Mouse (Mus musculus) myocyte (in vitro differentiated cells): Measurements from ENCODE around the gene Poldip3. TPM values are rescaled to one million over a fixed set of nuclear protein-coding genes. Genes with fewer than 3 reads are reported as not detected.

Source experiments
- H3K27me3 ChIP-seq: one replicate; pipeline ENCODE4 v1.6.1; 2011; ENCODE audit not compliant: control insufficient read depth, insufficient read depth, insufficient read length
- H3K36me3 ChIP-seq: one replicate; pipeline ENCODE4 v1.6.1; 2011; ENCODE audit not compliant: control insufficient read depth, insufficient read depth
- H3K4me2 ChIP-seq: one replicate; pipeline ENCODE4 v1.6.1; 2011; ENCODE audit warnings: low read depth, control low read depth
- H3K4me3 ChIP-seq: one replicate; pipeline ENCODE4 v1.5.1; 2011; ENCODE audit warnings: mild to moderate bottlenecking, control low read depth, moderate library complexity
- H3K79me2 ChIP-seq: one replicate; pipeline ENCODE4 v1.6.1; 2011; ENCODE audit not compliant: control insufficient read depth, insufficient read depth
- H3ac ChIP-seq: one replicate; pipeline ENCODE4 v1.6.1; 2011; ENCODE audit not compliant: control insufficient read depth, insufficient read length
- CEBPB ChIP-seq: IDR thresholded peaks from 2 replicates; pipeline ENCODE4 v1.6.1; 2011; ENCODE audit warnings: mild to moderate bottlenecking, moderate library complexity; ENCODE audit not compliant: poor library complexity, insufficient read depth, severe bottlenecking
- E2F4 ChIP-seq: IDR thresholded peaks from one replicate; pipeline ENCODE4 v1.6.1; 2011; ENCODE audit warnings: mild to moderate bottlenecking, control low read depth, moderate library complexity; ENCODE audit not compliant: insufficient read depth
- MAX ChIP-seq: IDR thresholded peaks from one replicate; pipeline ENCODE4 v1.6.1; 2011; ENCODE audit warnings: low read depth, mild to moderate bottlenecking, control low read depth
- MYOD1 ChIP-seq, 3 experiments: IDR thresholded peaks; one replicate each; pipeline ENCODE4 v1.6.1; 2011; ENCODE audit warnings: control low read depth in 2 of 3, low read depth in 2 of 3, mild to moderate bottlenecking in 2 of 3, moderate library complexity in 1 of 3; ENCODE audit not compliant: insufficient read length in 2 of 3, control insufficient read depth in 1 of 3
- MYOG ChIP-seq, 3 experiments: IDR thresholded peaks; one replicate each; pipeline ENCODE4 v1.6.1; 2011; ENCODE audit warnings: control low read depth in 2 of 3, low read depth in 2 of 3, mild to moderate bottlenecking in 2 of 3; ENCODE audit not compliant: insufficient read length in 2 of 3, control insufficient read depth in 1 of 3, insufficient read depth in 1 of 3
- POLR2A ChIP-seq: IDR thresholded peaks from one replicate; pipeline ENCODE4 v1.6.1; 2011; ENCODE audit warnings: low read depth, mild to moderate bottlenecking, control low read depth, moderate library complexity; ENCODE audit not compliant: insufficient read length
- POLR2AphosphoS2 ChIP-seq: IDR thresholded peaks from one replicate; pipeline ENCODE4 v1.6.1; 2011; ENCODE audit warnings: low read depth, control low read depth; ENCODE audit not compliant: insufficient read length
- REST ChIP-seq: IDR thresholded peaks from one replicate; pipeline ENCODE4 v1.6.1; 2011; ENCODE audit warnings: mild to moderate bottlenecking, control low read depth, moderate library complexity; ENCODE audit not compliant: insufficient read depth, insufficient read length
- SRF ChIP-seq: IDR thresholded peaks from one replicate; pipeline ENCODE4 v1.6.1; 2011; ENCODE audit warnings: low read depth; ENCODE audit not compliant: control insufficient read depth, insufficient read length
- TCF12 ChIP-seq: IDR thresholded peaks from one replicate; pipeline ENCODE4 v1.6.1; 2011; ENCODE audit warnings: mild to moderate bottlenecking, control low read depth; ENCODE audit not compliant: poor library complexity, insufficient read depth, severe bottlenecking
- TCF3 ChIP-seq: IDR thresholded peaks from one replicate; pipeline ENCODE4 v1.6.1; 2011; ENCODE audit warnings: low read depth, control low read depth; ENCODE audit not compliant: insufficient read length
- USF1 ChIP-seq: IDR thresholded peaks from one replicate; pipeline ENCODE4 v1.6.1; 2011; ENCODE audit warnings: low read depth, mild to moderate bottlenecking, control low read depth, moderate library complexity
- polyA plus RNA-seq: library from polyadenylated mRNA; unstranded; fragments of >200 nt; fragmentation: generic; extraction: Trizol; gene quantifications from one replicate; pipeline ENCODE4 v1.2.1, GENCODE M21; 2012; ENCODE audit warnings: missing spikeins

Poldip3 gene
- polyA plus RNA-seq, 1 experiment = 85.9 TPM

DNA sequence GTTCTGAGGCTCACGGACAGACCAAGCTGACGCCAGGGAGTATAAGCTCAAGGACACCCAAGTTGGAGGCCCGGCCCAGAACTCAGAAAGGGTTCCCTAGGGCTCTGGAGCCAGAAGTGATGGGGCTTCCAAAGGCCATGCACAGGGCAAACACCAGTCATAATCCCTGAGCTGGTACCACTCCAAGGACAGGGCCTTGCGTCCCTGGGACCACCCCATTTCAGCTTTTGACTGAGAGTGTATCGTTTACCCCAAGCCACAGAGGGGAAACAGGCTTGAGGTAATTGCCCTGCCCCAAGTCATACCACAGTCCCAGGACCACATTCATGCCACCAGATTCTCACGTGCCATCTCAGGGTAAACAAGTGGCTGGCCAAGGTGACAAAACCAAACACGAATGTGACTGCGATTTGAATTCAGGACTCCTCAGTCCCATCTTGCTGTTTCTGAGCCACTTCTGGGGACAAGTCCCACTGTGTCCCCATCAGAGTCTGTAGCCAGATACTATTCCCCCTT is 18.4 kb upstream of the Poldip3 start:
- Histone ChIP-seq H3K4me3 (peak overlapping the region; percentile 0), H3K79me2 (peaks cover 63% of the 10 kb centered on the region), H3ac (no peak overlapping the region), H3K36me3 (peaks cover 5% of the 10 kb centered on the region), H3K27me3 (no peaks in the 10 kb centered on the region), H3K4me2 (peak overlapping the region; percentile 84)
- TF ChIP-seq MYOG (IDR thresholded peaks at IDR 0.05; ENCODE audit: control insufficient read depth in 1 of 3, insufficient read depth in 1 of 3, insufficient read length in 2 of 3, low read depth in 2 of 3) (no peak), TCF3 (no peak), REST (no peak), MYOD1 (IDR thresholded peaks at IDR 0.05; ENCODE audit: control insufficient read depth in 1 of 3, insufficient read length in 2 of 3, low read depth in 2 of 3) (no peak), CEBPB (no peak), POLR2AphosphoS2 (no peak), USF1 (no peak), SRF (no peak), POLR2A (no peak), MAX (no peak), E2F4 (no peak), TCF12 (no peak)

DNA sequence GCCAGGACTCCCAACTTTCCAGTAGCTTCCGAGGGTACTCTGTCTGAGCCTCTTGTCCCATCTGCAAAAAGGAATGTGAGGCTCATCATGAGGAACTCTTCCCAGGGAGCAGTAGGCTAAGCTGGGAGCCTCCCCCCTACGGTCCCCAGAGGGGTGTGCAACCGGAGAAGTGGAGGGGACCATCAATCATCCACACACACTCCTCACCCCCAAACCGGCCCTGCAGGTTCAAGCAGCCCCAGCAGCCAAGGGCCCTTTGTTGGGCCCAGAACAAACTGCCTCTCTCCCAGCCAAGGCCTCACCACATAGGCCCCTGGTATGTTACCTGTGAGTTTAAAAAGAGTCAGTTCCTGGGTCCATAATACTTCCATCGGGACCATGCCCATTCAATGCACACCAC is 17.9 kb upstream of the Poldip3 start:
- Histone ChIP-seq H3ac (no peak overlapping the region), H3K79me2 (peaks cover 63% of the 10 kb centered on the region), H3K4me2 (peak overlapping the region; percentile 84), H3K4me3 (peak overlapping the region; percentile 0), H3K36me3 (peaks cover 5% of the 10 kb centered on the region), H3K27me3 (no peaks in the 10 kb centered on the region)
- TF ChIP-seq TCF3 (no peak), CEBPB (no peak), POLR2A (no peak), REST (no peak), MYOG (IDR thresholded peaks at IDR 0.05; ENCODE audit: control insufficient read depth in 1 of 3, insufficient read depth in 1 of 3, insufficient read length in 2 of 3, low read depth in 2 of 3) (no peak), SRF (no peak), MYOD1 (IDR thresholded peaks at IDR 0.05; ENCODE audit: control insufficient read depth in 1 of 3, insufficient read length in 2 of 3, low read depth in 2 of 3) (no peak), TCF12 (no peak), MAX (no peak), POLR2AphosphoS2 (no peak), E2F4 (no peak), USF1 (no peak)

DNA sequence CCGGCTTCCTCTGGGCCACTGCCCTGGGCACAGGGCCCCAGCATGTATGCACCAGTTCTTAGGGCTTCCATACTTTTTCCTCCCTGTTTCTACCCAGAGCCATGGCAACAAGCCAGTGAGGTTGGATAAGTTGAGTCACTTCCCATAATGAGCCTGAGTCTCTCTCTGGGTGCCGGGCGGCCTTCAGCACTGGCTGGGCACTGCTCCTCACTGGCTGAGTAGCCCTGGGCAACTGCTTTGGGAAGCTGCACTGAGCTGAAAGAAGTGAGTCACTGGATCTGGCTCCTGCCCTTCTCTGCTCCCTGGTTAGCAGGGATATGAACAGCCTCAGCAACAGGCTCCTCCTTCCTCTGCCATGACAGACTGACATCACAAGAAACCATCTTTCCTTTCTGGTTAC is 17.5 kb upstream of the Poldip3 start:
- peaks cover 62% of the 10 kb centered on the region for H3K79me2 ChIP-seq
- peaks cover 5% of the 10 kb centered on the region for H3K36me3 ChIP-seq
- no peak overlapping the region for H3ac ChIP-seq
- H3K4me2 ChIP-seq = peak overlapping the region; percentile 84
- H3K27me3 ChIP-seq = no peaks in the 10 kb centered on the region
- H3K4me3 ChIP-seq = peak overlapping the region; percentile 0
- peak; percentile 75 for TF ChIP-seq POLR2AphosphoS2
- peak in 2 of 3 experiments; percentile 1 to 49 for TF ChIP-seq MYOG (IDR thresholded peaks at IDR 0.05; ENCODE audit: control insufficient read depth in 1 of 3, insufficient read depth in 1 of 3, insufficient read length in 2 of 3, low read depth in 2 of 3)
- TF ChIP-seq POLR2A = peak; percentile 71
- no peak for TF ChIP-seq REST
- peak; percentile 45 for TF ChIP-seq SRF
- TF ChIP-seq CEBPB = no peak
- TF ChIP-seq TCF12 = no peak
- no peak for TF ChIP-seq MAX
- TF ChIP-seq TCF3 = no peak
- no peak for TF ChIP-seq USF1
- peak in 1 of 3 experiments; percentile 43 for TF ChIP-seq MYOD1 (IDR thresholded peaks at IDR 0.05; ENCODE audit: control insufficient read depth in 1 of 3, insufficient read length in 2 of 3, low read depth in 2 of 3)
- no peak for TF ChIP-seq E2F4

DNA sequence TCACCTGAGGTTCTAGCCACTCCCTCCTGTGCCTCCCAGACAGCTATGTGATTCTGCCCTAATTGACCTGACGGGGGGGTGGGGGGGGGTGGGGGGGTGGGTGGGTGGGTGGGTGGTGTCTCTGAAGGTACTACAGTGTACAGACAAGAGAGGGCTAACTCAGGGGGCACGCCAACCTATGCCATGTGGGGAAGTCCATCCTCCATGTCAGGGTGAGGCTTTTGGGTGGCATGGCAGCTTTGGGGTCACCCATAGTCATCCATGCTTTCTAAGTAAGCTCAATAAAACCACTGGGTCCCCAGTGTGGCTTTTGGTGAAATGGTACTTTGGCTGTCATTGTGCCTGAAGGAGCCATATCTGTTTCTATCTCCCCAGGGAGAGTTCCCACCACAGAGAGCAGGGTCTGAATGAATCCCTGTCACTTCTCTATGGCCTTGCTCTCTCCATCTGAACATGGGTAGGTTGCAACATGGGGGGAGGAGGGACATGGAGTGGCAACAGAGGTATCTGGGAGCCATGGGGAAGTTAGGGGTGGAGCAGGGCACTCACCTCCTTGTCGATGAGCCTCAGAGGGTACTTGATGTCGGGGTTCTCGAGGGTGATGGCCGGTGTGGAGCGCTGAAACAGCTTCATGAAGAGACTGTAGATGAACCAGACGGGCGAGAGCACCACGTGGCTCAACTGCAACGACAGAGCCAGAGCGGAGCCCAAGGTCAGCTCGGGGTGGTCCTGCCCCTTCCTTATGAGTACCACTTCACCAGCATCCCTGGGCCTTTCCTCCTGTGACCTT is 16.5 kb upstream of the Poldip3 start:
- Histone ChIP-seq H3K27me3 (no peaks in the 10 kb centered on the region), H3K4me2 (peak overlapping the region; percentile 84), H3K4me3 (peak overlapping the region; percentile 0), H3K36me3 (peaks cover 5% of the 10 kb centered on the region), H3ac (no peak overlapping the region), H3K79me2 (peaks cover 52% of the 10 kb centered on the region)
- TF ChIP-seq TCF3 = no peak
